Mouse (Mus musculus) midbrain, embryonic 11.5 days (tissue): Measurements from ENCODE around the gene Rnf38. TPM values are rescaled to one million over a fixed set of nuclear protein-coding genes. Genes with fewer than 3 reads are reported as not detected.

Experiments used
- ATAC-seq: fragments of 200-750 bp; cut with Nextera tagmentation; 2 replicates; pipeline ENCODE4 v1.8.0; 2017; ENCODE audit warnings: moderate TSS enrichment, moderate library complexity; ENCODE audit not compliant: low FRiP score
- DNase-seq: peaks from one replicate; pipeline ENCODE4 v3.0.0; 2015; ENCODE audit warnings: low spot score; ENCODE audit errors: missing footprints
- H3K27ac ChIP-seq: fragments of 300-500 bp; sonication (generic); 2 replicates; pipeline ENCODE4 v1.5.1; 2014; ENCODE audit warnings: low read depth, low read length
- H3K27me3 ChIP-seq: fragments of 300-500 bp; sonication (generic); 2 replicates; pipeline ENCODE4 v1.6.1; 2014; ENCODE audit warnings: mild to moderate bottlenecking, low read length, moderate library complexity, mixed read lengths; ENCODE audit not compliant: control insufficient read depth, insufficient read depth
- H3K36me3 ChIP-seq: fragments of 300-500 bp; sonication (generic); 2 replicates; pipeline ENCODE4 v1.6.1; 2014; ENCODE audit warnings: mild to moderate bottlenecking, low read length, moderate library complexity, mixed read lengths; ENCODE audit not compliant: control insufficient read depth, insufficient read depth
- H3K4me1 ChIP-seq: fragments of 300-500 bp; sonication (generic); 2 replicates; pipeline ENCODE4 v1.6.1; 2014; ENCODE audit warnings: low read length; ENCODE audit not compliant: control insufficient read depth, insufficient read depth
- H3K4me2 ChIP-seq: fragments of 300-500 bp; sonication (generic); 2 replicates; pipeline ENCODE4 v1.6.1; 2014; ENCODE audit warnings: mild to moderate bottlenecking, moderate library complexity
- H3K4me3 ChIP-seq: fragments of 300-500 bp; sonication (generic); 2 replicates; pipeline ENCODE4 v1.5.1; 2014; ENCODE audit warnings: low read depth, low read length
- H3K9ac ChIP-seq: fragments of 300-500 bp; sonication (generic); 2 replicates; pipeline ENCODE4 v1.6.1; 2014; ENCODE audit warnings: low read length
- H3K9me3 ChIP-seq: fragments of 300-500 bp; sonication (generic); 2 replicates; pipeline ENCODE4 v1.6.1; 2016; ENCODE audit warnings: low read length; ENCODE audit not compliant: control insufficient read depth
- WGBS: fragments of 180-500 bp; shearing (Covaris S2); extraction: QIAGEN DNeasy Blood & Tissue Kit; methylation state at CpG from one replicate; pipeline ENCODE4 v1.1.7; 2014; 5-methylcytosine and 5-hydroxymethylcytosine counted together
- polyA plus RNA-seq: library from polyadenylated mRNA; unstranded; fragments of >200 nt; fragmentation: Nextera tagmentation; extraction: Ambion mirVana; gene quantifications from 2 replicates; pipeline ENCODE4 v1.2.1, GENCODE M21; 2014

The Rnf38 gene
- polyA plus RNA-seq, 1 experiment from 2014 or later = 52.4 TPM

- no peak for ATAC-seq
- no peak for DNase-seq
- no peaks in the 10 kb centered on the region for H3K9me3 ChIP-seq
Measured at GRCm38 (mm10) chr4:44115046-44115445, 118.5 kb downstream of the Rnf38 start.

DNA sequence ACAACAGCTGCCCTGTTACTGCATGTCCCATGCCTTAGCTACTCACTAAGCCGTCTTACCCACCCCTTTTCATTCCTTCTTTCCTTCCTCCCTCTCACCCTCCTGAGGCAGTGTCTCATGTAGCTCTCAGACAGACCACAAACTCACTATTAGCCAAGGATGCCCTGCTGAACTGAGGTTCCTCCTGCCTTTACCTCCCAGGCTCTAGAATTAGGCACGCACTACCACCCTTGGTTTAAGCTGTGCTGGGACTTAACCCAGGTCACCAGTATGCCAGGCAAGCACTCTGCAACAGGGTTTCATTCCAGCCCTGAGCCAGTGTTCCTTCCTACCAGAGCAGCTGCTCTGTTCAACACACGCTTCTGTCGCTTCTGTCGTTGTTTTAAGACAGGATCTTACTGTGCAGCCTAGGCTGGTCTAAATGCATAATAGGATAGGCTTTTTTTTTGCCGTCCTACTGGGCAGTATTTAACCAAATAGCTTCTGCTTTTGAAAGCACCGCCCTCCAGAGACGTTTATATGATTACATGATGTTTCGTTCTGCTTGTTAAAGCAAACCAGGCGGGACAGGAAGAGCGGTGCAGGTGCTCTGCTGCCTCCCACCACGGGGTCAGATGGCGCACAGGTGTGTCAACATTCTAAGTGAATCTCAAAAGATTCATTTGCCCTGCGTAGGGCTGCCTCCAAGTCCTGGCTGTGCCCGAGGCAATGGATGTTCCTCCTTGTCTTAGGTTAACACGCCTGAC, 120.0 kb downstream of the Rnf38 start:
- Histone ChIP-seq H3K36me3 (no peaks in the 10 kb centered on the region), H3K4me2 (no peak overlapping the region), H3K9ac (no peak overlapping the region), H3K27ac (no peak overlapping the region), H3K27me3 (no peaks in the 10 kb centered on the region), H3K9me3 (no peaks in the 10 kb centered on the region), H3K4me1 (no peaks in the 10 kb centered on the region), H3K4me3 (no peak overlapping the region)
- no peak for ATAC-seq
- DNase-seq = no peak
- 50% methylated on average over 16 of the region's 16 CpGs for WGBS

More at GRCm38 (mm10) chr4:44115046-44115445, 118.5 kb downstream of the Rnf38 start:
- Histone ChIP-seq H3K27ac (no peak overlapping the region), H3K4me3 (no peak overlapping the region), H3K36me3 (no peaks in the 10 kb centered on the region), H3K4me1 (no peaks in the 10 kb centered on the region), H3K27me3 (no peaks in the 10 kb centered on the region), H3K9ac (no peak overlapping the region), H3K4me2 (no peak overlapping the region)
- WGBS = 90% methylated on average over 13 of the region's 13 CpGs

- no peaks in the 10 kb centered on the region for H3K9me3 ChIP-seq
- no peak overlapping the region for H3K27ac ChIP-seq
- H3K27me3 ChIP-seq = no peaks in the 10 kb centered on the region
- H3K36me3 ChIP-seq = no peaks in the 10 kb centered on the region
- ATAC-seq (no peak), DNase-seq (no peak)
- no peak overlapping the region for H3K4me3 ChIP-seq
- H3K4me2 ChIP-seq = no peak overlapping the region
- WGBS = 33% methylated on average over 4 of the region's 4 CpGs
- H3K4me1 ChIP-seq = no peaks in the 10 kb centered on the region
- H3K9ac ChIP-seq = no peak overlapping the region
Measured at GRCm38 (mm10) chr4:44112741-44113140, 120.8 kb downstream of the Rnf38 start.

- 86% methylated on average over 7 of the region's 7 CpGs for WGBS
- Histone ChIP-seq H3K27ac (no peak overlapping the region), H3K4me3 (no peak overlapping the region), H3K9me3 (no peaks in the 10 kb centered on the region), H3K27me3 (no peaks in the 10 kb centered on the region), H3K36me3 (no peaks in the 10 kb centered on the region), H3K4me2 (no peak overlapping the region), H3K4me1 (no peaks in the 10 kb centered on the region), H3K9ac (no peak overlapping the region)
- ATAC-seq (no peak), DNase-seq (no peak)
Measured at GRCm38 (mm10) chr4:44110771-44111170, 122.8 kb downstream of the Rnf38 start.

- H3K9ac ChIP-seq = no peak overlapping the region
- no peaks in the 10 kb centered on the region for H3K36me3 ChIP-seq
- DNase-seq (no peak), ATAC-seq (no peak)
- H3K4me3 ChIP-seq = no peak overlapping the region
- 89% methylated on average over 6 of the region's 6 CpGs for WGBS
- no peak overlapping the region for H3K4me2 ChIP-seq
- no peaks in the 10 kb centered on the region for H3K27me3 ChIP-seq
- H3K4me1 ChIP-seq = no peaks in the 10 kb centered on the region
- H3K27ac ChIP-seq = no peak overlapping the region
- no peaks in the 10 kb centered on the region for H3K9me3 ChIP-seq
Measured at GRCm38 (mm10) chr4:44108297-44108696, 125.3 kb downstream of the Rnf38 start.

DNA sequence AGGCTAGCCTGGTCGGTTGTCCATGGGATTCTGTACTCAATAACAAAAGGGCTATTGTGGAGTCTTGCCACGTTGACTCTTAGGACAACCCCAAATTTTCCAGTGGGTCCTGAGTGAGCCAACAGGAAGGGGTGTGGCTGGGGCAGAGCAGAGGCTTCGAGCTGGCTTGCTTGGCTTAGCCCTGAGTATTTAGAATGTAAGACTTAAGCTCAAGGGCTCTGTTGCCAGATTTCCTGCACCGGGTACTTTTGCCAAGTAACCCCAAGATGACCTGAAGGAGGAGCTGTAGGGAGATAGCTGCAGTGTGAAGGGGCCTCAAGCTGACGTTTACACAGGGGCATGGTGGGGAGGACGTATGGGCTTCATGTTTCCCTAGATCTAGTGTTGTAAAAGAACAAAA, 126.2 kb downstream of the Rnf38 start:
- ATAC-seq (no peak), DNase-seq (no peak)
- Histone ChIP-seq H3K27me3 (no peaks in the 10 kb centered on the region), H3K4me2 (no peak overlapping the region), H3K27ac (no peak overlapping the region), H3K9me3 (no peaks in the 10 kb centered on the region), H3K4me1 (no peaks in the 10 kb centered on the region), H3K36me3 (no peaks in the 10 kb centered on the region), H3K4me3 (no peak overlapping the region), H3K9ac (no peak overlapping the region)
- 68% methylated on average over 6 of the region's 6 CpGs for WGBS

GRCm38 (mm10) chr4:44106297-44106821, 127.2 kb downstream of the Rnf38 start:
- Histone ChIP-seq H3K4me3 (no peak overlapping the region), H3K9me3 (no peaks in the 10 kb centered on the region), H3K4me1 (no peaks in the 10 kb centered on the region), H3K9ac (no peak overlapping the region), H3K27ac (no peak overlapping the region), H3K27me3 (no peaks in the 10 kb centered on the region), H3K4me2 (peak overlapping the region; percentile 14), H3K36me3 (no peaks in the 10 kb centered on the region)
- WGBS = 34% methylated on average over 18 of the region's 18 CpGs
- ATAC-seq (no peak), DNase-seq (peak; percentile 86)

- H3K9me3 ChIP-seq = no peaks in the 10 kb centered on the region
- no peak overlapping the region for H3K9ac ChIP-seq
- DNase-seq = no peak
- no peak overlapping the region for H3K27ac ChIP-seq
- WGBS = 57% methylated on average over 8 of the region's 8 CpGs
- no peak for ATAC-seq
- H3K4me1 ChIP-seq = no peaks in the 10 kb centered on the region
- no peaks in the 10 kb centered on the region for H3K27me3 ChIP-seq
- no peak overlapping the region for H3K4me2 ChIP-seq
- no peak overlapping the region for H3K4me3 ChIP-seq
- no peaks in the 10 kb centered on the region for H3K36me3 ChIP-seq
Measured at GRCm38 (mm10) chr4:44104195-44104917, 129.2 kb downstream of the Rnf38 start.

DNA sequence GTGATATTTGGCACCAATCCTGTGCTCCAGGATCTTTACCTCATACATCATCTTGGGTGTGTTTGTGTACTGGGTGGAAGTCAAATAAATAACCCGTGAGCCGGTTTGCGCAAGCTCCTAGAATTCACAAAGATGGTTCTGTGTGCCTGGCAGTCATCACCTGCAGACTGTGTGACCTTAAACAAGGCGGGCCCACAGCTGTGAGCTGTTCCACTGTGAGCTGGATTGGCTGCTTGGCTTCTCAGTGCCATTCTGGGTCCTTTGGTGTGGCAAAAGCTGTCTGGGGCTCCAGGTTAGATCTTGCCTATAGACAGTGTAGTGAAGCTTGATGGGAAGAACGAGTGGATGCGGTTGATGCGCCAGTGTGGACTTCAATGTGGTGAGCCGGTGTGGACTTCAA, 130.0 kb downstream of the Rnf38 start:
- WGBS = 90% methylated on average over 8 of the region's 8 CpGs
- ATAC-seq (no peak), DNase-seq (no peak)
- H3K4me1 ChIP-seq = no peaks in the 10 kb centered on the region
- H3K27ac ChIP-seq = no peak overlapping the region
- H3K9ac ChIP-seq = no peak overlapping the region
- no peak overlapping the region for H3K4me2 ChIP-seq
- no peak overlapping the region for H3K4me3 ChIP-seq
- H3K9me3 ChIP-seq = no peaks in the 10 kb centered on the region
- H3K27me3 ChIP-seq = no peaks in the 10 kb centered on the region
- H3K36me3 ChIP-seq = no peaks in the 10 kb centered on the region
